Mouse (Mus musculus) hematopoietic multipotent progenitor cell, adult 10-12 weeks (in vitro differentiated cells): ENCODE data around the gene Vwce. TPM values are rescaled to one million over a fixed set of nuclear protein-coding genes. Genes with fewer than 3 reads are reported as not detected.

ENCODE experiments used
- polyA plus RNA-seq: library from polyadenylated mRNA; stranded (reverse); fragments of >175 nt; gene quantifications from 2 replicates; pipeline ENCODE4 v1.2.3, GENCODE M21; 2012; ENCODE audit warnings: low replicate concordance

Vwce gene
- 0.16 and 0.22 TPM in 2 replicates for polyA plus RNA-seq

GRCm38 (mm10) chr19:10634106-10634871 lies at the start of gene Vwce:
Gene Vwce (plus strand): TSS chr19:10634213.

GRCm38 (mm10) chr19:10605293-10605900 lies 28.6 kb upstream of the Vwce start, which contains the start of the genes Ddb1 and Tkfc:
Gene Ddb1 (plus strand): TSS chr19:10605327.
Gene Tkfc (minus strand): TSS chr19:10605654.

GRCm38 (mm10) chr19:10677915-10678771 lies 44.1 kb downstream of the Vwce start, which contains the start of gene Pga5:
Gene Pga5 (minus strand): TSS chr19:10678071.

GRCm38 (mm10) chr19:10688537-10689352 lies 54.7 kb downstream of the Vwce start, which contains the start of gene Vps37c:
Gene Vps37c (plus strand): TSS chr19:10688735.

Other genes starting within 250 kb of the Vwce start
- gene Syt7, start 245.1 kb upstream of the Vwce start, polyA plus RNA-seq = 0.02 and 0.26 TPM in 2 replicates
- gene Lrrc10b, start 176.7 kb upstream of the Vwce start, polyA plus RNA-seq = 0.07 TPM in 1 of 2 replicates, not detected in the other
- 0.96 and 3.8 TPM in 2 replicates for gene Ppp1r32, start 151.3 kb upstream of the Vwce start, polyA plus RNA-seq
- gene Cpsf7, start 108.9 kb upstream of the Vwce start, polyA plus RNA-seq = 30.0 and 84.1 TPM in 2 replicates
- 6.4 and 8.7 TPM in 2 replicates for gene Sdhaf2, start 108.1 kb upstream of the Vwce start, polyA plus RNA-seq
- 0.73 and 0.96 TPM in 2 replicates for gene Tmem216, start 78.0 kb upstream of the Vwce start, polyA plus RNA-seq
- gene Cyb561a3, start 57.0 kb upstream of the Vwce start, polyA plus RNA-seq = 54.8 and 100 TPM in 2 replicates
- gene Tmem138, start 56.9 kb upstream of the Vwce start, polyA plus RNA-seq = 2.3 and 4.2 TPM in 2 replicates
- gene Ddb1, start 28.9 kb upstream of the Vwce start, polyA plus RNA-seq = 9.1 and 12.8 TPM in 2 replicates
- gene Tkfc, start 28.6 kb upstream of the Vwce start, polyA plus RNA-seq = 1.0 and 2.6 TPM in 2 replicates
- not detected in 2 replicates for gene Pga5, start 43.9 kb downstream of the Vwce start, polyA plus RNA-seq
- 48.2 and 86.5 TPM in 2 replicates for gene Vps37c, start 54.5 kb downstream of the Vwce start, polyA plus RNA-seq
- gene Cd5, start 104.8 kb downstream of the Vwce start, polyA plus RNA-seq = 65.3 and 138 TPM in 2 replicates
- gene Cd6, start 195.8 kb downstream of the Vwce start, polyA plus RNA-seq = 32.4 and 49.5 TPM in 2 replicates
- 35.4 and 37.5 TPM in 2 replicates for gene Slc15a3, start 205.5 kb downstream of the Vwce start, polyA plus RNA-seq
- 1.1 and 3.4 TPM in 2 replicates for gene Tmem132a, start 235.7 kb downstream of the Vwce start, polyA plus RNA-seq
- gene Tmem109, start 247.8 kb downstream of the Vwce start, polyA plus RNA-seq = 38.3 and 43.0 TPM in 2 replicates